Mouse (Mus musculus) spleen, embryonic (tissue): ENCODE measurements around the gene Ermard.
"Not testable (repeated sequence)": the region's sequence is repeated elsewhere in the genome, so short reads cannot be mapped to it uniquely, and the experiment has no call there.

Experiments used
- CTCF ChIA-PET: fragments of 350-600 bp; sonication (Branson Sonifier 250); formaldehyde crosslinking; loops from one replicate; lab custom pipeline; 2022; lab: Charles Lee

Gene Ermard

DNA sequence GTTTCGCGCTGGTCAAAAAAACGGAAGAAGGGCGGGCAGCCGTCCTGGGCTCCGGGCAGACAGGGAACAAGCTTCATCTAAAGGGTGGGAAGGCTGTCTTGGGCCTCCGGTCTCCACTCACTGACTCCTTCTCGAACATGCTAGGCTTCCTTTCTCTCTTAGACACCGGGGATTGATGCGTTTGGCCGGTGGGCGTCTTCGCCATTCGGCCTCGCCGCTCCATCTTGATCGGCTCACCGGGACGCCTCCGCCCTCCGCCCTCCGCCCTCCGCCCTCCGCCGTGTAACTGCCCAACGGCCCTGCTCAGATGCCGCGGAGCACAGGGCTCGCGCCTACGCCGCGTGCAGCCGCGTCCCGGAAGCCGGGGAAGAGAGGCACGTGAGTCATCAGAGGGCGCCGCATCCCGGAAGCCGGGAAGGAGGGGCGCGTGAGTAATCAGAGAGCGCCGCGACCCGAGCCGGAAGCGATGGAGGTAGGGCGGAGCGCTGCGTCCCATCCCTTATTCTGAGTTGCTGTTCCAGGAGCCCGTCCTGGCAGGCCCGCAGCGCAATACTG, at the start of gene Ermard, which contains the start of the genes Tcte3 and Gm3448:
TSS of gene Ermard (plus strand) at position 34 of the 555 bp plus-strand sequence.
TSS of gene Tcte3 (minus strand) at position 314 of the 555 bp plus-strand sequence.
TSS of gene Gm3448 (minus strand) at position 363 of the 555 bp plus-strand sequence.
- CTCF ChIA-PET = not testable (repeated sequence)

DNA sequence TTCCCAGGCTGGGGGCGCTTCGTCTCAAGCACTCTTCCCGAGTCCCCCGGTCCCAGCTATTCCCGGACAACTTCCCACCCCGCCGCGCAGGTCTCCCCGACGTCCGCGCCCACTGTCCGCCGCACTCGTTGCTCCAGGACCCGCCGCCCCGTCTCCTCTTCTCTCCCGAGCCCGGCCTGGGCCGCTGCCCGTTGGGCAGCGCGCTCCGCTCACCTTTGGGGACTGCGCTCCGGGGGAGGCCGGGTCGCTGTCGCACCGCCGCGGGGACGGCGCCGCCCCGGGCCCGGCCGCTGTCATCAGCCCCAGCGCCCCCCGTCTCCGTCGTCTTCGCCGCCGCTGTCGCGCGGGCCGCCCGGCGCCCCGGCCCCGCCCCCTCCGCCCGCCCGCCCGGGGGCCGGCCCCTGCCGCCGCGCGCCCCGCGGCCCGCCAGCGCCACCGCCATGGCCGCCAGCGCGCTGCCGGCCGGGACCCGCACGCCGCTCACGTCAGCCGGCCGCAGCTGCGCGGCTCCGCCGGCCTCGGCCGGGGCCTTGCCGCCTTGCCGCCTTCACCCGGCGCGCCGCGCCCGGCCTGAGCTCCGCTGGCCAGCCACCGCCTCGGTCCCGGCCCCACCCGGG, 48.4 kb upstream of the Ermard start:
- CTCF ChIA-PET = not testable (repeated sequence)

DNA sequence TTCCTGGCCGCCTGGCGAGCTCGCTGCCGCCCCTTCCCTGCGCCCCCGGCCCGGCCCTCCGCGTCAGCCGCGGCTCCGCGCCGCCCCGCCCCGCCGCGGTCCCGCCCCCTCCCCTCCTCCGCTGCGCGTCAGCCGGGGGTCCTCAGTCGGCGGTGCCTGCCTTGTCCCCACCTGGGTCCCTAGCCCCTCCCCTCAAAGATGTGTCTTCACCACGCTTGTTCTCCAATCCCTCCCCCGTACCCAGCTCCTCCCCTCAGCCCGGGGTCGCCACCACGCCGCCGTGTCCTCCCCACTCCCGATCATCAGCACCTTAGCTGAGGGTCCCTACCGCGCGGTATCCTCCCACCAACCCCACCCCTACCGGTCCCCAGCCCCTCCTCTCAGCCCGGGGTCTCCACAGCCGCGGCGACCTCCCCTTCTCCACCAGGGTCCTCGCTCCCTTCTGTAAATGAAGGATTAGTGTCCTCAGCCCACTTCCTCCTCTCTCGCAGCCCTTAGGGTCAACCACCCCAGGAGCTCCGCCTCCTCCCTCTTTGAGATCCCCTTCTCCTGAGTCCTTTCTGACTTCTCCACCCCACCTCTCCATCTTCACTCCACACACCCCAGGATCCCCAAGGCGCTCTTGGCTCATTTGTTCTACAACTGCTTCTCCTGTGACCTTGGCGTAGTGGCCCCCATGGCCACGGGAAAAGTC, 47.7 kb upstream of the Ermard start:
- CTCF ChIA-PET = not testable (repeated sequence)

DNA sequence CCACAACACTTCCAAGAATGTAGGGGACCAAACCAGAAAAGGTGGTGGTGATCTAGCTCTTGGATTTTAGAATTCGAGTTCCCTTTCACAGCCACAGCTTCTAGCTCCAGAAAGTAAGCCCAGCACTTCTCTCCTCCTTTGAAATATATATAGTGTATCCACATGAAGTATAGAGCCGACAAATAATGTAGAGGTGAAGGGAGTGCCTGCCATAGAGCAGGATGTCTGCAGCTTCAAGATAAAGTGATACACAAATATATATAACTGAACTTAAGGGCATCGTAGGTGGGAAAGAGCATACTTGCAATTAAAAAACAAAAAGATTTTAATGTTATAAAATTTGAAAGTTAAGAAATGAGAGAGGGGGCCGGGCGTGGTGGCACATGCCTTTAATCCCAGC, 46.9 kb upstream of the Ermard start:
- CTCF ChIA-PET = not testable (repeated sequence)

DNA sequence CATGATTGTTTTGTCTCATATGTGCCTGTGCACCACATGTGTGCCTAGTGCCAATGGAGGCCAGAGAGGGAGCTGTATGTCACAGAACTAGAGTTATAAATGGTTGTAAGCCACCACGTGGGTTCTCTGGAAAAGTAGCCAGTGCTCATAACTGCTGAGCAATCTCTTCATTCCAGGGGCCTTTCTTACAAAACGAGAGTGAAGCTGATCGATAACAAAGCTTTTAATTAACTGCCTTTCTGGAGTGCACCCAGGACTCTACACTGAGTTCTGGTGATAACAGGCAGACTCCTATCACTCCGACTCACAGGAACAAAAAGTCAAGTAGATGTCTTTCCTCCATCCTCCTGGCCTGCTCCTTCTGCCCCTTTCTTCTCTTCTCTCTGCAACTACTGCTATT, 41.0 kb upstream of the Ermard start:
- CTCF ChIA-PET = not testable (repeated sequence)

DNA sequence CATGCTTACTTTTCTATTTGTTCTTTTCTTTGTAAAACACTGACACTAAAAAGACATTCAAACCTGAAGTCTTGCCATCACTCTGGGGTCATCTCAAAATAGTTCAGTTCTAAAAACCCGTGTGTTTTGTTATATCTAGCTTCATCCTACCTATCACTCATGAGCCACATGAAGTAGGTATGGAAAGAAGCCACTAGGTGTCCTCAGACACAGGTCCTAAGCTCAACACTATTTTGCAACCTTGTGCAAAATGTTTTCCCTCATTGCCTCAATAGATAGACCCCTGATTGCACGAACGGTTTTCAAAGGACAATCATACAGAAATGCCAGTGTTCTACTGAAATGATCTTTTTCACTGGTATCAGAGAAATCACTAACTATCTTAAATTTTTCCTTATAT, 31.9 kb upstream of the Ermard start:
- CTCF ChIA-PET = not testable (repeated sequence)

DNA sequence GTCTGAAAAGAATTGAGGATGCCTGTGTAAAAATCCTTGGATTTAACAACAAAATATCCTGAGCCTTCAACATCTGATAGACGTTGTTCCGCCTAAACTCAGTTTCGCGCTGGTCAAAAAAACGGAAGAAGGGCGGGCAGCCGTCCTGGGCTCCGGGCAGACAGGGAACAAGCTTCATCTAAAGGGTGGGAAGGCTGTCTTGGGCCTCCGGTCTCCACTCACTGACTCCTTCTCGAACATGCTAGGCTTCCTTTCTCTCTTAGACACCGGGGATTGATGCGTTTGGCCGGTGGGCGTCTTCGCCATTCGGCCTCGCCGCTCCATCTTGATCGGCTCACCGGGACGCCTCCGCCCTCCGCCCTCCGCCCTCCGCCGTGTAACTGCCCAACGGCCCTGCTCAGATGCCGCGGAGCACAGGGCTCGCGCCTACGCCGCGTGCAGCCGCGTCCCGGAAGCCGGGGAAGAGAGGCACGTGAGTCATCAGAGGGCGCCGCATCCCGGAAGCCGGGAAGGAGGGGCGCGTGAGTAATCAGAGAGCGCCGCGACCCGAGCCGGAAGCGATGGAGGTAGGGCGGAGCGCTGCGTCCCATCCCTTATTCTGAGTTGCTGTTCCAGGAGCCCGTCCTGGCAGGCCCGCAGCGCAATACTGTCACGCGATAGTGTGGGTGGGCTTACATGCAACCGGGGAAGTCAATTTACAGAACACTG, 31.1 kb upstream of the Ermard start, which contains the start of gene Gm3435:
TSS of gene Gm3435 (plus strand) at position 471 of the 708 bp plus-strand sequence.
- CTCF ChIA-PET = not testable (repeated sequence)

DNA sequence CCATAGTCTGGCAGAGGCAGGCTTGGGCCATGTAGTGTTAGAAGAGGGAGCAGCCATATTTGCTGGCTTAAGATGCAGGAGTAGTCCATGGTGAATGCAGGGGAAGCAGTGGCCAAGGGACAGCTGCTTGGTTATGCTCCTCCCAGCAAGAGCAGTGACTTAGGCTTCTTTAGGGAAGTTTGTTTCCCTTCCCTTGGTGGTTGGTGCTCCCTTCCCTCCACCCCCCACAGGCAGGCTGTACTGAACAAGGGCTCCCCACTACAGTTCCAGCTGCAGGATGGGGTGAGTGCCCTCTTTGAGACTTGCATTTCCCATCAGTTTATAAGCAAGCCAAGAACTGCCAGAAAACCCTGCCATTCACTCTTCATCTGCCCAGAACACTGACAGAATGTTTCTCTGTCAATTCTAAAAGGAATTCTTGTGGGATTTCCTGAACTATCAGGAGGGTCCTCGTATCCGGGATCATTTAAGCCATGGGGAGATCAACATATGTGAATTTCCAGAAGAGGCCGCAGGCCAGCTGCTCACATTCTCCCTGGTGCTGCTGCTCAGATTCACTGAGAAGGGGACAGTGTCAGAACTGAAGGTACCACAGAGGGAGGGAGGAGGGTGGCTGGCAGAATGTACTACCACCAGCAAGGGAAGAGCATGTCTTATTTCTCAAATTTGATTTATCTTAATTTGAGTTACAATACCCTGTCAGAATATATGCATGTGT, 19.3 kb upstream of the Ermard start:
- CTCF ChIA-PET = not testable (repeated sequence)

DNA sequence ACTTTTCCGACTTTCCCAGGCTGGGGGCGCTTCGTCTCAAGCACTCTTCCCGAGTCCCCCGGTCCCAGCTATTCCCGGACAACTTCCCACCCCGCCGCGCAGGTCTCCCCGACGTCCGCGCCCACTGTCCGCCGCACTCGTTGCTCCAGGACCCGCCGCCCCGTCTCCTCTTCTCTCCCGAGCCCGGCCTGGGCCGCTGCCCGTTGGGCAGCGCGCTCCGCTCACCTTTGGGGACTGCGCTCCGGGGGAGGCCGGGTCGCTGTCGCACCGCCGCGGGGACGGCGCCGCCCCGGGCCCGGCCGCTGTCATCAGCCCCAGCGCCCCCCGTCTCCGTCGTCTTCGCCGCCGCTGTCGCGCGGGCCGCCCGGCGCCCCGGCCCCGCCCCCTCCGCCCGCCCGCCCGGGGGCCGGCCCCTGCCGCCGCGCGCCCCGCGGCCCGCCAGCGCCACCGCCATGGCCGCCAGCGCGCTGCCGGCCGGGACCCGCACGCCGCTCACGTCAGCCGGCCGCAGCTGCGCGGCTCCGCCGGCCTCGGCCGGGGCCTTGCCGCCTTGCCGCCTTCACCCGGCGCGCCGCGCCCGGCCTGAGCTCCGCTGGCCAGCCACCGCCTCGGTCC, 17.0 kb upstream of the Ermard start:
- CTCF ChIA-PET = not testable (repeated sequence)

DNA sequence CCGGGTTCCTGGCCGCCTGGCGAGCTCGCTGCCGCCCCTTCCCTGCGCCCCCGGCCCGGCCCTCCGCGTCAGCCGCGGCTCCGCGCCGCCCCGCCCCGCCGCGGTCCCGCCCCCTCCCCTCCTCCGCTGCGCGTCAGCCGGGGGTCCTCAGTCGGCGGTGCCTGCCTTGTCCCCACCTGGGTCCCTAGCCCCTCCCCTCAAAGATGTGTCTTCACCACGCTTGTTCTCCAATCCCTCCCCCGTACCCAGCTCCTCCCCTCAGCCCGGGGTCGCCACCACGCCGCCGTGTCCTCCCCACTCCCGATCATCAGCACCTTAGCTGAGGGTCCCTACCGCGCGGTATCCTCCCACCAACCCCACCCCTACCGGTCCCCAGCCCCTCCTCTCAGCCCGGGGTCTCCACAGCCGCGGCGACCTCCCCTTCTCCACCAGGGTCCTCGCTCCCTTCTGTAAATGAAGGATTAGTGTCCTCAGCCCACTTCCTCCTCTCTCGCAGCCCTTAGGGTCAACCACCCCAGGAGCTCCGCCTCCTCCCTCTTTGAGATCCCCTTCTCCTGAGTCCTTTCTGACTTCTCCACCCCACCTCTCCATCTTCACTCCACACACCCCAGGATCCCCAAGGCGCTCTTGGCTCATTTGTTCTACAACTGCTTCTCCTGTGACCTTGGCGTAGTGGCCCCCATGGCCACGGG, 16.4 kb upstream of the Ermard start:
- CTCF ChIA-PET = not testable (repeated sequence)

DNA sequence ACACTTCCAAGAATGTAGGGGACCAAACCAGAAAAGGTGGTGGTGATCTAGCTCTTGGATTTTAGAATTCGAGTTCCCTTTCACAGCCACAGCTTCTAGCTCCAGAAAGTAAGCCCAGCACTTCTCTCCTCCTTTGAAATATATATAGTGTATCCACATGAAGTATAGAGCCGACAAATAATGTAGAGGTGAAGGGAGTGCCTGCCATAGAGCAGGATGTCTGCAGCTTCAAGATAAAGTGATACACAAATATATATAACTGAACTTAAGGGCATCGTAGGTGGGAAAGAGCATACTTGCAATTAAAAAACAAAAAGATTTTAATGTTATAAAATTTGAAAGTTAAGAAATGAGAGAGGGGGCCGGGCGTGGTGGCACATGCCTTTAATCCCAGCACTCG, 15.5 kb upstream of the Ermard start:
- CTCF ChIA-PET = not testable (repeated sequence)

DNA sequence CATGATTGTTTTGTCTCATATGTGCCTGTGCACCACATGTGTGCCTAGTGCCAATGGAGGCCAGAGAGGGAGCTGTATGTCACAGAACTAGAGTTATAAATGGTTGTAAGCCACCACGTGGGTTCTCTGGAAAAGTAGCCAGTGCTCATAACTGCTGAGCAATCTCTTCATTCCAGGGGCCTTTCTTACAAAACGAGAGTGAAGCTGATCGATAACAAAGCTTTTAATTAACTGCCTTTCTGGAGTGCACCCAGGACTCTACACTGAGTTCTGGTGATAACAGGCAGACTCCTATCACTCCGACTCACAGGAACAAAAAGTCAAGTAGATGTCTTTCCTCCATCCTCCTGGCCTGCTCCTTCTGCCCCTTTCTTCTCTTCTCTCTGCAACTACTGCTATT, 9.6 kb upstream of the Ermard start:
- CTCF ChIA-PET = not testable (repeated sequence)

DNA sequence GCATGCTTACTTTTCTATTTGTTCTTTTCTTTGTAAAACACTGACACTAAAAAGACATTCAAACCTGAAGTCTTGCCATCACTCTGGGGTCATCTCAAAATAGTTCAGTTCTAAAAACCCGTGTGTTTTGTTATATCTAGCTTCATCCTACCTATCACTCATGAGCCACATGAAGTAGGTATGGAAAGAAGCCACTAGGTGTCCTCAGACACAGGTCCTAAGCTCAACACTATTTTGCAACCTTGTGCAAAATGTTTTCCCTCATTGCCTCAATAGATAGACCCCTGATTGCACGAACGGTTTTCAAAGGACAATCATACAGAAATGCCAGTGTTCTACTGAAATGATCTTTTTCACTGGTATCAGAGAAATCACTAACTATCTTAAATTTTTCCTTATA, 553 bp upstream of the Ermard start:
- CTCF ChIA-PET = not testable (repeated sequence)

DNA sequence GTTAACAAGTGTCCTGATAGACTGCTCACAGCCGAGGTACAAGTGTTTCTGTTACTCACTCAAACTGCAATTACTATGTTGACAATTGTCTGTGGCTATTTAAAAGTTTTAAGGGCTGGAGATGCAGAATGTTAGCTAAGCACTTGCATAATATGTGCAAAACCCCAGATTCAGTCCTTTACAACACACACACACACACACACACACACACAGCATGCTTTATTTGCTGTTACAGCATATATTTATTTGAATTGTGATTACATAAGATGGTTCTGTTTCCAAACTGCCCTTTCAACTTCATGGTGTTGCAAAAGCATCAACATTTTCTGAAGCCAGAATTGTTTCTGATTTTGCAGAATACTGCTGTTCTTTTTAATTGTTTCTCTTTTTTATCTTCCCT, 9.3 kb downstream of the Ermard start:
- CTCF ChIA-PET = not testable (repeated sequence)

DNA sequence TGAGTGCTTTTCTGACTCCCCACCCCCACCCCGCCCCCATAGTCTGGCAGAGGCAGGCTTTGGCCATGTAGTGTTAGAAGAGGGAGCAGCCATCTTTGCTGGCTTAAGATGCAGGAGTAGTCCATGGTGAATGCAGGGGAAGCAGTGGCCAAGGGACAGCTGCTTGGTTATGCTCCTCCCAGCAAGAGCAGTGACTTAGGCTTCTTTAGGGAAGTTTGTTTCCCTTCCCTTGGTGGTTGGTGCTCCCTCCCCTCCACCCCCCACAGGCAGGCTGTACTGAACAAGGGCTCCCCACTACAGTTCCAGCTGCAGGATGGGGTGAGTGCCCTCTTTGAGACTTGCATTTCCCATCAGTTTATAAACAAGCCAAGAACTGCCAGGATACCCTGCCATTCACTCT, 11.8 kb downstream of the Ermard start:
- CTCF ChIA-PET = not testable (repeated sequence)

DNA sequence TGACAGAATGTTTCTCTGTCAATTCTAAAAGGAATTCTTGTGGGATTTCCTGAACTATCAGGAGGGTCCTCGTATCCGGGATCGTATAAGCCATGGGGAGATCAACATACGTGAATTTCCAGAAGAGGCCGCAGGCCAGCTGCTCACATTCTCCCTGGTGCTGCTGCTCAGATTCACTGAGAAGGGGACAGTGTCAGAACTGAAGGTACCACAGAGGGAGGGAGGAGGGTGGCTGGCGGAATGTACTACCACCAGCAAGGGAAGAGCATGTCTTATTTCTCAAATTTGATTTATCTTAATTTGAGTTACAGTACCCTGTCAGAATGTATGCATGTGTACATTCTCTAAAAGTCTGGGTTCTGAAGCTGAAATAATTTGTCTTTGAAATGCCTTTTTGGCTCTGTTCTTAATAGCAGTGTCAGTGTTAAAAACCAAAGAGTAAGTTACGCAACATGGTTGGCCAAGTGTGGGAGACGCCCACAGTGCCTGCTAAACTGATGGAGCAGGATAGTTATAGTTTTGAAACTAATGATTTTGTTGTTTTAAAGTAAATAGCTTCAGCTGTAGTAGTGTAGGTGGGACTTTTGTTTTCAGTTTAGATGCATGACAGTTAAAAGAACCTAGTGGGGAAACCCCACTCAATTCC, 12.3 kb downstream of the Ermard start:
- CTCF ChIA-PET = not testable (repeated sequence)

DNA sequence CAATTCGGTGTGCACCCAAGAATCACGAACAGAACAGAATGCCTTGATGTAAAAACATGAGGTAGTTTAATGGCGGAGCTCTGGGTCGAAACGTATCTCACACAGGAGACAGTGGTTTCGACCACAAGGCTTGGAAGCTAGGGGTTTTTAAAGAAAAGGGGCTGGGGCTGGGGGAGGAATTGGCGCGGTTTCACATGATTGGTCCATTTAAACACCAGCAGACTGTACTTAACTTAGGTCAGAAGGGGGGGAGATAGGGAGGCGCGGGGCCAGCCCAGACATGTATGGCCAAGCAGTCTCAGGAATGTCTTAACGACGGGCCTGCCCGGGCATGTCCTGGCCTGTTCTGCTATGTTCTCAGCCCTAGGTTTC, 12.8 kb downstream of the Ermard start:
- CTCF ChIA-PET = not testable (repeated sequence)

DNA sequence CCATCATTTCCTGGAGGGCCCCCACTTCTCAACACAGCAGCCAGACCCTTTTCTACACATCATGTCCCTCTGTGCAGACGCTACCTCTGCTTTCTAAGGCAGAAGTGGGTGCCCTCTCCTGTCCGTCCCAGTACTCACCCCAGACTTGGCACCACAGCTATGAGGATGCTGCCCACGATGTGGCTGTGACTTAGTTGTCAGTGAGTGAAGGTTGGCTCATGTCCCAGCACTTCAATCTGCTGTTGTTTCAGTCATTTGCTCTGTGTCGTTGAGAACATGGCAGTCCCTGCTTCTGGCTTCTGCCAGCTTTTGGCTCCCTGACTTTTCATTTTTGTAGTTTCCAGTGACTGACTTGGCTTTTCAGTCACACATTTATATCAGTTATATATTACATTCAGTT, 14.9 kb downstream of the Ermard start:
- CTCF ChIA-PET = no interaction called here

DNA sequence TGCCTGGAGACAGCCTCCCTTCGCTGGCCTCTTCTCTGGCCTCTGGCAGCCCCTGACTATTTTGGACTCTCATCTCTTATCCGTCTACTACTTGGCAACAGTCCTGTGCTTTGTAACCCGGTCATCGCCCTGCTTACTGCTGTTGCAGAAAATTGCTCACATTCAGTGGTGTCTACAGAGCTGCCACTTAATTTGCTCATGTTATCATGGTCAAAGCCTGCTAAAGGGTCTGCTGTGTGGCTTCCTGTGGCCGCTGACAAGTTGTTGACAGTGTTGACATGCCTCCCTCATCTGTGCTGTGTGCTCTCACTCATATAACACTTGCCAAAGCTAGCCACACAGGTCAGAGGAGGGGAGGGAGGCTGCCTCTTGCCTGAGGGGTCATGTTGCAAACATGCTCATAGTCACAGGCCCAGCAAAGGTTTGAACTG, 17.2 kb downstream of the Ermard start:
- CTCF ChIA-PET = no interaction called here

DNA sequence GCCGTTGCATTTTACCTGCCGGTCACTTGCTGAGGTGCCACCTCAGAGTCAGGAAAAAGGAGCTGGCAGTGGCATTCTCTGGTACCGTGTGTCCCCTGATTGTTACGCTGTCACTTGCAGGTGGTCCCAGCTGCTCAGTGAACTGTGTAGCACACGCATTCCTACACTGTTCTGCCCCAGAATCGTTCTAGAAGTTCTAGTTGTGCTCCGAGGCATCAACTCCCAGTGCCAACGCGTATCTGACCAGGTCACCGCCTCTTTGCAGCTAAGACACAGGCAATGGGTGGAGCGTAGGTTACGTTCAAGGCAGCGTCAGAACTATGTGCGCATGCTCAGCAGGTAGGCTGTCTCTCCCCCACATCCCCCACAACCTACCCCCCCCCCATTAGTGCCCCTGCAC, 18.6 kb downstream of the Ermard start:
- CTCF ChIA-PET = no interaction called here
